Mouse (Mus musculus) liver, adult 2 months (tissue): ENCODE measurements around the gene Mterf4.

Source experiments
- CTCF ChIP-seq: fragments of 200-500 bp; IDR thresholded peaks from 2 replicates; pipeline ENCODE4 v1.5.1; 2011; ENCODE audit warnings: low read depth, low read length, control low read depth
- POLR2A ChIP-seq: fragments of 200-500 bp; IDR thresholded peaks from 2 replicates; pipeline ENCODE4 v1.6.1; 2011; ENCODE audit warnings: low read length, control low read depth; ENCODE audit not compliant: insufficient read depth; ENCODE audit errors: extremely low read depth

- no peak for TF ChIP-seq CTCF
- TF ChIP-seq POLR2A = no peak
Measured at GRCm38 (mm10) chr1:93352724-93353123, 47.0 kb upstream of the Mterf4 start.
